In genomic region chr13:12420596-12420995, GRCm38 (mm10) we compare ENCODE assay signal across 25 mouse cellular contexts.
"Had no signal": no experiment of that assay in that cellular context is flagged by ENCODE, and none has a peak within 500 bp of the region (broad histone marks: within the 10 kb centered on the region; RNA-seq: fewer than 3 reads in every experiment).

No protein-coding gene starts in this region.

- H3K4me3 ChIP-seq: limb, embryonic 10.5 days; limb, embryonic 12.5 days; limb, embryonic 13.5 days; limb, embryonic 15.5 days; liver, embryonic 12.5 days; liver, embryonic 13.5 days; liver, embryonic 15.5 days; lung, embryonic 15.5 days; megakaryocyte, embryonic 14.5 days; midbrain, embryonic 10.5 days; midbrain, embryonic 12.5 days; midbrain, embryonic 13.5 days; midbrain, embryonic 15.5 days; myocyte; neural tube, embryonic 12.5 days had no signal

- H3K27me3 ChIP-seq: limb, embryonic 12.5 days; limb, embryonic 13.5 days; limb, embryonic 15.5 days; liver, embryonic 12.5 days; liver, embryonic 13.5 days; liver, embryonic 15.5 days; lung, embryonic 15.5 days; megakaryocyte, embryonic 14.5 days; midbrain, embryonic 12.5 days; midbrain, embryonic 13.5 days; midbrain, embryonic 15.5 days; neural tube, embryonic 12.5 days had no signal

- H3K27ac ChIP-seq: limb, embryonic 10.5 days; limb, embryonic 12.5 days; limb, embryonic 13.5 days; limb, embryonic 15.5 days; liver, embryonic 12.5 days; liver, embryonic 13.5 days; liver, embryonic 14.5 days; liver, embryonic 15.5 days; lung, embryonic 15.5 days; macrophage; midbrain, embryonic 10.5 days; midbrain, embryonic 12.5 days; midbrain, embryonic 13.5 days; midbrain, embryonic 15.5 days; neural tube, embryonic 12.5 days had no signal

- H3K4me1 ChIP-seq: limb, embryonic 10.5 days; limb, embryonic 12.5 days; limb, embryonic 13.5 days; limb, embryonic 15.5 days; liver, embryonic 12.5 days; liver, embryonic 13.5 days; liver, embryonic 15.5 days; lung, embryonic 15.5 days; midbrain, embryonic 10.5 days; midbrain, embryonic 12.5 days; midbrain, embryonic 13.5 days; midbrain, embryonic 15.5 days; neural tube, embryonic 12.5 days had no signal

- H3K9me3 ChIP-seq: limb, embryonic 10.5 days; limb, embryonic 12.5 days; limb, embryonic 13.5 days; limb, embryonic 15.5 days; liver, embryonic 12.5 days; liver, embryonic 13.5 days; liver, embryonic 15.5 days; lung, embryonic 15.5 days; megakaryocyte, embryonic 14.5 days; midbrain, embryonic 10.5 days; midbrain, embryonic 12.5 days; midbrain, embryonic 13.5 days; midbrain, embryonic 15.5 days; neural tube, embryonic 12.5 days had no signal

- DNase-seq: left cerebral cortex, postnatal 4 days; liver; liver, embryonic 13.5 days; liver, postnatal 0 days; lung, embryonic 14.5 days; lung, postnatal 10 days; lung, postnatal 14 days; lung, postnatal 4 days; midbrain, embryonic 14.5 days had no signal
